Mouse (Mus musculus) ES-Bruce4 (cell line): ENCODE data around the gene Cxcr4. TPM values are rescaled to one million over a fixed set of nuclear protein-coding genes. Genes with fewer than 3 reads are reported as not detected.

Experiments used
- H3K27ac ChIP-seq: 2 replicates; pipeline ENCODE4 v1.5.1; 2012; ENCODE audit warnings: low read length, inconsistent platforms; ENCODE audit not compliant: insufficient read depth
- H3K27me3 ChIP-seq: 2 replicates; pipeline ENCODE4 v1.6.1; 2012; ENCODE audit warnings: mild to moderate bottlenecking, low read length, inconsistent platforms; ENCODE audit not compliant: control insufficient read depth, poor library complexity, insufficient read depth, severe bottlenecking
- H3K36me3 ChIP-seq: 2 replicates; pipeline ENCODE4 v1.6.1; 2012; ENCODE audit warnings: inconsistent platforms, mild to moderate bottlenecking, low read length, moderate library complexity; ENCODE audit not compliant: control insufficient read depth, poor library complexity, insufficient read depth, severe bottlenecking
- H3K4me1 ChIP-seq: one replicate; pipeline ENCODE4 v1.8.1; 2011; ENCODE audit warnings: low read length; ENCODE audit not compliant: control insufficient read depth, insufficient read depth
- H3K4me3 ChIP-seq: 2 replicates; pipeline ENCODE4 v1.5.1; 2011; ENCODE audit warnings: low read depth, mild to moderate bottlenecking, low read length
- H3K9ac ChIP-seq: 2 replicates; pipeline ENCODE4 v1.6.1; 2012; ENCODE audit warnings: low read depth, mild to moderate bottlenecking, inconsistent platforms; ENCODE audit not compliant: poor library complexity, severe bottlenecking
- H3K9me3 ChIP-seq: replicated peaks from 2 replicates; pipeline ENCODE4 v1.6.1; 2012; ENCODE audit warnings: mild to moderate bottlenecking, low read length, inconsistent platforms; ENCODE audit not compliant: control insufficient read depth, poor library complexity, insufficient read depth, severe bottlenecking
- CTCF ChIP-seq: IDR thresholded peaks from one replicate; pipeline ENCODE4 v1.8.1; 2011; ENCODE audit warnings: low read depth, low read length
- EP300 ChIP-seq: IDR thresholded peaks from 2 replicates; pipeline ENCODE4 v1.6.1; 2011; ENCODE audit warnings: low read depth, low read length; ENCODE audit not compliant: insufficient read depth
- POLR2A ChIP-seq: IDR thresholded peaks from one replicate; pipeline ENCODE4 v1.8.1; 2011; ENCODE audit warnings: low read length; ENCODE audit not compliant: insufficient read depth
- polyA plus RNA-seq: library from polyadenylated mRNA; stranded (reverse); fragments of >200 nt; gene quantifications from 2 replicates; pipeline ENCODE4 v1.2.4, GENCODE M21; 2011; ENCODE audit warnings: low read depth; ENCODE audit not compliant: missing spikeins, insufficient read depth, insufficient read length

The Cxcr4 gene
- polyA plus RNA-seq, 1 experiment: 3.9 TPM

- H3K4me3 ChIP-seq: no peak overlapping the region
- H3K27me3 ChIP-seq: no peaks in the 10 kb centered on the region
- H3K36me3 ChIP-seq: no peaks in the 10 kb centered on the region
- no peak overlapping the region for H3K27ac ChIP-seq
- no peaks in the 10 kb centered on the region for H3K9me3 ChIP-seq
- H3K9ac ChIP-seq: no peak overlapping the region
- no peaks in the 10 kb centered on the region for H3K4me1 ChIP-seq
- TF ChIP-seq CTCF: no peak
- no peak for TF ChIP-seq POLR2A
- no peak for TF ChIP-seq EP300
Observed at GRCm38 (mm10) chr1:128552545-128552944, 39.5 kb downstream of the Cxcr4 start.

GRCm38 (mm10) chr1:128551743-128552397 lies 40.2 kb downstream of the Cxcr4 start:
- no peak overlapping the region for H3K9ac ChIP-seq
- no peaks in the 10 kb centered on the region for H3K27me3 ChIP-seq
- no peaks in the 10 kb centered on the region for H3K9me3 ChIP-seq
- H3K4me3 ChIP-seq: no peak overlapping the region
- no peak overlapping the region for H3K27ac ChIP-seq
- no peaks in the 10 kb centered on the region for H3K4me1 ChIP-seq
- TF ChIP-seq CTCF: no peak
- TF ChIP-seq POLR2A: no peak
- TF ChIP-seq EP300: no peak
- H3K36me3 ChIP-seq: no peaks in the 10 kb centered on the region

GRCm38 (mm10) chr1:128549442-128549841 lies 42.7 kb downstream of the Cxcr4 start:
- H3K4me1 ChIP-seq: no peaks in the 10 kb centered on the region

GRCm38 (mm10) chr1:128549007-128549406 lies 43.1 kb downstream of the Cxcr4 start:
- Histone ChIP-seq H3K27ac (no peak overlapping the region), H3K4me3 (no peak overlapping the region), H3K36me3 (no peaks in the 10 kb centered on the region), H3K9ac (no peak overlapping the region), H3K4me1 (no peaks in the 10 kb centered on the region), H3K9me3 (no peaks in the 10 kb centered on the region), H3K27me3 (no peaks in the 10 kb centered on the region)
- TF ChIP-seq POLR2A: no peak
- TF ChIP-seq CTCF: no peak
- no peak for TF ChIP-seq EP300

More at GRCm38 (mm10) chr1:128549442-128549841, 42.7 kb downstream of the Cxcr4 start:
- H3K4me3 ChIP-seq: no peak overlapping the region
- H3K27ac ChIP-seq: no peak overlapping the region
- H3K9me3 ChIP-seq: no peaks in the 10 kb centered on the region
- H3K36me3 ChIP-seq: no peaks in the 10 kb centered on the region
- H3K9ac ChIP-seq: no peak overlapping the region
- no peaks in the 10 kb centered on the region for H3K27me3 ChIP-seq
- TF ChIP-seq POLR2A (no peak), EP300 (no peak), CTCF (no peak)

- no peak overlapping the region for H3K27ac ChIP-seq
Observed at GRCm38 (mm10) chr1:128548220-128548998, 43.7 kb downstream of the Cxcr4 start.

GRCm38 (mm10) chr1:128545672-128546071 lies 46.4 kb downstream of the Cxcr4 start:
- Histone ChIP-seq H3K36me3 (no peaks in the 10 kb centered on the region), H3K27ac (no peak overlapping the region), H3K27me3 (no peaks in the 10 kb centered on the region), H3K9me3 (no peaks in the 10 kb centered on the region), H3K4me1 (no peaks in the 10 kb centered on the region), H3K9ac (no peak overlapping the region), H3K4me3 (no peak overlapping the region)
- TF ChIP-seq CTCF: no peak

More at GRCm38 (mm10) chr1:128548220-128548998, 43.7 kb downstream of the Cxcr4 start:
- no peaks in the 10 kb centered on the region for H3K27me3 ChIP-seq
- H3K9ac ChIP-seq: no peak overlapping the region
- TF ChIP-seq CTCF (no peak), POLR2A (no peak), EP300 (no peak)
- no peak overlapping the region for H3K4me3 ChIP-seq
- H3K9me3 ChIP-seq: no peaks in the 10 kb centered on the region
- H3K36me3 ChIP-seq: no peaks in the 10 kb centered on the region
- H3K4me1 ChIP-seq: no peaks in the 10 kb centered on the region
